Mouse (Mus musculus) left cerebral cortex, adult 8-10 months (tissue): Measurements from ENCODE around the gene Adgrv1. TPM values are rescaled to one million over a fixed set of nuclear protein-coding genes. Genes with fewer than 3 reads are reported as not detected.

Experiments used
- DNase-seq, 2 experiments: peaks; one replicate each; pipeline ENCODE4 v3.0.0; 2022; ENCODE audit warnings: low spot score in 2 of 2
- total RNA-seq, 4 experiments: library from RNA; stranded (reverse); gene quantifications; 2 replicates each; pipeline ENCODE4 v1.2.4; 2022

The Adgrv1 gene
- total RNA-seq, 4 experiments from 2014 or later, result 2.0 to 2.3 (median 2.2) TPM

DNA sequence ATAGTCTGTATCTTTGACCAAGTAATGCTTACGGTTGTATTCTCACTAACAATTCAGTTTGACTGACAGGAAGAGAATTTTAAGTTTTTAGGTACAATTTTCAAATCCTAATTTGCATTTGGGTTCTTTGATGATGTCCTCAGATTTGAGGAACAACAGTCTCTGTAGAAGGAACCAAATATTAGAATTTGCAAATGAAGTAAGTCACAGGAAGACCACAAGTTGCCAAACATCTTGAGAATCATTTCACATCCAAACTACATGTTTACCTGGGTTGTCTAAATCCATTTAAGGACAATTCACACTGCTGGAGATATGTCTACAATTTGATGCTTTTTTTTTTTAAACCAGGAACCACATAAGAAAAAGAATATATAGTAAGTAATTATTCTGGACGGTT is 391.8 kb downstream of the Adgrv1 start:
- no peak for DNase-seq

DNA sequence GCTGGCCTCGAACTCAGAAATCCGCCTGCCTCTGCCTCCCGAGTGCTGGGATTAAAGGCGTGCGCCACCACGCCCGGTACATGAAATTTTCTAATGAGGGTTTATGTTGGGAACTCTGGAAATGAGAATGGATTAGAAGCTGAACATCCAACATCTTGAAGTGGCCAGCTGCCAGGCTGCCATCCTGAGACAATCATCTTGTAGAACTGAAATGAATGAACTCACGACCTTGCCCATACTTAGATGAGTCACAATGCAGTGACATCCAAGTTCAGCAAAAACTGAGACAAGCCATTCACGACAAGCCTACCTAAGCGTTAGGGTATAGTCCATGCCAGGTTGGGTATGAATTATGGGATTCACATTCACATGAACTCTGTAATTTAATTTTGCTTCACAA is 393.1 kb downstream of the Adgrv1 start:
- DNase-seq, result no peak

DNA sequence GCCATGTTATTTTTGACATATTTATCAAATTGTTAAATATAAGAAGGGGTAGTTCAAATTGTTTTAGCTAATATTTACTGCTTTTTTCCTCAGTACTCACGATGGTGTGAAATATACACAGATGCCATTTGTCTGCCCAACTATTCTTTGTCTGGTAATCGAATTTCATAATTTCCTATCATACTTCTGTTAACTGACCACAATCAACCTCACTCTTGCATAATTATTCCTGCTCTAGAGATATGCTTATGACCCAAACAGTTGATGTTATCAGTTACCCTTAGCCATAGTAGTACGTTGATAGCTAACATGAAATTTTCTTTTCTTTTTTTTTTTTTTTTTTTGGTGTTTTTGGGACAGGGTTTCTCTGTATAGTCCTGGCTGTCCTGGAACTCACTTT is 393.5 kb downstream of the Adgrv1 start:
- no peak for DNase-seq

DNA sequence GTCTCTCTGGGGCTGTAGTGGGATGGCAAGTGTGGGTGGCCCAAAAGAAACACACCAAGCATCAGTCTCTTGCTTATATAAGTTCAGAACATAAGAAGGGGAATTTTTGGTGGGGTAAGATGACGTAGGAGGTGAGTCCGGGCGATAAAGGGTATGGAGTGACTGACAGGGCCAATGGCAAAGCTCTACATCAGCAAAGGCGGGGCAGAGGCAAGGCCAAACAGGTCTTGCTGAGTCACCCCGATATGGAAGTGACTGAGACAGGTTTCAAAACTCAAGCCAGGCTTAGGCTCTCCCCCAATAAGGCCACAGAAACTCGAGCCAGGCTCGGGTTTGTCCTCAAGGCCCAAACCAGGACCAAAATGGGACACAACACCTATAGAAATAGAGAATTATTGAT is 394.1 kb downstream of the Adgrv1 start:
- no peak for DNase-seq

DNA sequence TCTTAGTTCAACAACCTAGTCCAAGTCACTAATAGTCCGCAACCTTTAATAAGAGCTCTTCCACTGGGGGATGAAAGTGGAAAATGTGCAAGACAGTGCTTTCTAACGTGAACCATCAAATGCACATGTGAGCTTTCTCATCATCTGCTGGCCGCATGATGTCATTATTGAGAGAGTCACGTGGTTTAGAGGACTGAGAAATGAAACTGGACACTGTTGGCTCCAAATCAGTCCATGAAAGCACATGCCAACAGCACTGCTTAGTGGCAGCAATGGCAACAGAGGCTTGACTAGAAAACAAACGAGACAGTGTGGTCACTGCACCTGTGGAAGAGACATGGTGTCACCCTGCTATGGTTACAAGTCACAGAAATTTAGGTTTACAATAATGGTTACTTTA is 395.0 kb downstream of the Adgrv1 start:
- no peak for DNase-seq

DNA sequence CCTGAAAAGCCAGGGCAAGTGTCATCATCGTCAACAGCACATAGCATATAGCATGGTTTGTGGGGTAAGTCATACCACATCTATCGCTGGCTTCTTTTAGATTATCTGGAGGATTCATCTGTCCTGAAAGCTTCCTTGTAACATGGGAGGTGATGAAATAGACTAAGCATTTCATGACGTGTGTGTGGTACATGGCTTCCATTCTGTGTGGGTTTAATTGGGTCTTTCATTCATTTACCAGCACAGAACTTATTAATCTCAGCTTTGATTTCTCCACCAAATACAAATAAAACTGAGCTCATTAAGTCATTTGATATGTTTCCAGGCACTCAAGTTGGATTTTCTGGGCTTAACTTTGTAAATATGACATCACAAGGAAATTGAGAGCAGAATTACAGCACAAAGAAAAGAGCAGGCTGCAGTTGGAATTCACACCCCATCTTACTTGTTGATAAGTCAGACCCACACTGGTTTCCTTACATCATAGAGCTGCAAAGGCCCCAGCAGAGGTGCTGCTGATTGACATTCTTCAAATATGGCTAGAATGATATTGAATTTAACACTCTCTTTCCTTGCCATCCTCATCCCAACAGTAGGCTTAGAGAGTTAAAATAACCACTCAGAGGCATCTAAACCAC is 396.1 kb downstream of the Adgrv1 start:
- no peak for DNase-seq

GRCm38 (mm10) chr13:81234031-81234430 is 398.9 kb downstream of the Adgrv1 start:
- DNase-seq, result no peak

DNA sequence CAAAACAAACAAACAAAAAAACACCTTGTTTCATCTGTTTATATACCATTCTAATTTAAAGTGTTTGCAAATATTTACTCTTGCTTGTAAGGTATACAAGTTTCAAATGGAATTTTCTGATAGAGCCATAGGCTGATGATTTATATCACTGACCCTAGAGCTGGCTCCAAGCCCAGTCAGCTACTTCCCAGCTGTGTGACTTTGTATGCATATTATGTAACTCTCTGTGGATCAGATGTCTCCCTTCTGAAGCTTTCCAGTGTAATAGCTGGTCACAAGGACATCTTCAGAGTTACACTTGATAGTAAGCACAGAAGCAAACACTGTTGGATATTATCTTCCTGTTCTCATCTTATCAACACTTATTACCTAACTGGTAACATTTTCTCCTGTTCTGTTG is 400.1 kb downstream of the Adgrv1 start:
- no peak for DNase-seq

DNA sequence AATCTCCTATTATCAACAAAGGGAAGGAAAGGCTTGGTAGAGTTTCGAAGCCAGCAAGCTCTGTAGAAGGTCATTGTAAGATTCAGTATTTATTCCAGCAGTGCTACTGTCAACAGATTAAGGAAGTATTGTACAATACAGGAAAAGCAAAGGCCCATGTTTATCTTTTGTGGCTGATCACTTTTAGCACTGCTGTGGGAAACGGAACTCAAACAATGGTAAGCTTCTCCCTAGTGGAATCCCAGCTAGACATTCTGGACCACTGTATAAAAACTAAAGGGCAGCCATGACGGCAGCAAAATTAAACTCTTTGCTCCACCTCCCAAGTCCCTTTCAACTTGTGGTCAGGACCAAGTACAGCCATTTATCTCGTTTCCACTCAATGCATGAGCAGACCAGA is 402.8 kb downstream of the Adgrv1 start:
- no peak for DNase-seq

GRCm38 (mm10) chr13:81223768-81224167 is 409.2 kb downstream of the Adgrv1 start:
- DNase-seq, result no peak

GRCm38 (mm10) chr13:81222377-81222776 is 410.6 kb downstream of the Adgrv1 start:
- DNase-seq, result no peak

GRCm38 (mm10) chr13:81211436-81211835 is 421.5 kb downstream of the Adgrv1 start:
- DNase-seq, result no peak

DNA sequence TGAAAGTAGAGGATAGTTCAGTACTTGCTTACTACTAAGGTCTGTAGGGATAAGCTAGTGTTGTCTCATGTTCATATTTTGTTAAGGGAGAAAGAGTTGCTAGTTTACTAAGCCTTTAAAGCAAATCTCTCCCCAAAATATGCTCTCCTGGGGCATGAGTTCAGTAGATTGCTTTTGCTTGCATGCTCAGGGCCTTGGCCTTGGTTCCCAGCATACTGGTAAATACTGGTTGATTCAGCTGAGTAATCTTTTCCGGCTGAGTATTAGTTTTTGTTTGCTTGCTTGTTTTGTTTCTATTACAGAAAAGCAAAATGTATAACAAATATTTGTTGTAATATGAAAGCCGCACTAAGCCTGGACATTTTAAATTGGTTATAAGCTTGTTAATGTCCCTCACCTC is 422.4 kb downstream of the Adgrv1 start:
- no peak for DNase-seq

DNA sequence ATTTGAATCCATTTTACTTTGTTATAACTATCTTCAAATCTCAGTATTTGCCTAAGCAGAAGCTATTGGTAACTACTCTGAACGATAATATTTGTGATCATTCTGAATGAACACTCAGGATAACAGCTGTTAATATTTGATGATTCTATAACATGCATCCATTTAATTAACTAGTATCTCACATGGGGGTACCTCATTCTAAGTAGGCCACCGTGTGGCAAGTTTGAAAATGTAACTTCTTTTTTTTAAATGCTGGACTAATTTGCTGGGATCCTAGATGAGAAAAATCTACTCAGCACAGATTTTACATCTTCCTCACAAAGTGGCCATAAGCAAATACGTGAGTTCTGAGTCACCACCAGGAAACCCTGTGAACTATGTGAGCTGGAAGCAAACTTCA is 423.1 kb downstream of the Adgrv1 start:
- no peak for DNase-seq

DNA sequence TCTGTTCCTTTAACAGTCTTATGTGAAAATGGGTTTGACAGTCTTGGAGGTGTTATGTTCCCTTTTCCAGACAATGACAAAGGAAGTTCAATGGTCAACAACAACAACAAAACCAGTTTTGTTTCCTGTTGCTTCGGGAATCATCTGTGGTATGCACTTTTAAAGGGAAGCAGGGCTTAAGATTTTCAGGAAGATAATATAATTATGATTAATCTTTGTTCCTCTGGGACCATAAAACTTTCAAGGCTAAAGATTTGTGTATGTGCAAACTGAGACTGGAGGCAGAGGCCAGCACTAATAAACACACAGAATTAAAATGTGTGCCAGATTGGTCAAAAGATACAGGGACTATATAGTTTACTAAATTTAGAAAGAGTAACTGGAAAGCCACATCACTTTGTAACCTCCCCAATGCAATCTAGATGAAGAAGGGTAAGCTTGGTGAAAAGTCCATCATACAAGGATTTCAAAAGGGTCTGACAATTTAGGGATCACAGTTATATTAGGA is 424.8 kb downstream of the Adgrv1 start:
- DNase-seq, result no peak

GRCm38 (mm10) chr13:81181966-81182908 is 450.7 kb downstream of the Adgrv1 start:
- DNase-seq, result no peak

DNA sequence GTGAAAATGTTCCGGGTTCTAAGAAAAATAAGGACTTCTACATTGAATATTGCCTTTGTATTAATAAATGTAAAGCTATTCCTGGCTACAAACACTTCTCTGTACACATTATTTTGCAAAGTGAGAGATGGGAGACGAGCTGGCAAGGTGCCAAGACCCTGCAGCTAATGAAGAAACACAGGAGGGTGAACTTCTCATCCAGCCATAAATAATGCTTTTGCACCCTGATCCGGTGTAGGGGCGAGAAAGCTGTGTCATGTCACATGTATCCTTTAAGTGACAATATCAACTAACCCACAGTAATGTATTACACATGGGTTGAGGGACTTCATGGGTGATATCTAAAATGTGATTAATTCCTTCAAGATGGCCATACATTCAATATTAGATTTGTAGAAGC is 451.5 kb downstream of the Adgrv1 start:
- DNase-seq, result no peak

DNA sequence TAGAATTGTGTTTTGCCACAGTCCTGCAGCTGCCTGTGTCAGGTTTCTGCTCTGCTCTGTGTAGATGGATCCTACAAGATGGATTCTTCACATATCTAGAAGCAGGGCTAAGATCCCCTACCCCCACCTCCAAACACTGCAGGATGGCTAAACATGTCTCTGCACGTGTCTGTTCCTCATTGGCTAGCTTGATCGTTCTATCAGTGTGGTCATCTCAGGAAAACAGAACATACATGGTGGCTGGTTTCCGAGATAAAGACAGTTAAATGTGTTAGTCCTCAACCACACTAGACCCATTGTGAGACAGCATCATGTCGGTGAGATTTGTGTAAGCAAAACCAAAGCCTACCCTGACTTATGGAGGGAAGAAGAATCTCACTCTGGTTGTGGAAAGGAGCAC is 456.1 kb downstream of the Adgrv1 start:
- DNase-seq, result no peak

- DNase-seq, result no peak
These were observed 456.9 kb downstream of the Adgrv1 start for GRCm38 (mm10) chr13:81176071-81176470.

DNA sequence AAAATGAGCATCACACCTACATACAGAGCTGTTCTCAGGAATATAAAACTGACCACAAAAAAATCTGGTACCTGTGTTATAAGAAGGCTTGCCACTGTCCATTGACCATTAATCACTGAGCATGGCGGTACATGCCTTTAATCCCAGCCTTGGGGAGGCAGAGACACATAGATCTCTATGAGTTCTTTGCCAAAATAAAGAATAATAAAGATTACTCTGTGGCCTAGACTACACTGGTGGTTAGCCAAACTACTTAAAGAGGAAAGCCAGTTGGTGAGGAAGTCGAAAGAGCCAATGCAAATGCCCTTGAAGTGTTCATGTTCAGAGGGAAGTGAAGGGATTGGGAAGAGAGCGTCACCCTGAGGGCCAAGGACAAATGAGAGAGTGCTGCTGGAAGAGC is 461.8 kb downstream of the Adgrv1 start:
- DNase-seq, result no peak

GRCm38 (mm10) chr13:81167450-81167849 is 465.5 kb downstream of the Adgrv1 start:
- DNase-seq, result no peak

- no peak for DNase-seq
These were observed 473.1 kb downstream of the Adgrv1 start for GRCm38 (mm10) chr13:81159808-81160207.

- no peak for DNase-seq
These were observed 477.6 kb downstream of the Adgrv1 start for GRCm38 (mm10) chr13:81155322-81155721.
